Mouse (Mus musculus): Measurements from ENCODE around the gene Ccdc189. TPM values are rescaled to one million over a fixed set of nuclear protein-coding genes. Genes with fewer than 3 reads are reported as not detected.

Ccdc189 gene
- polyA plus RNA-seq, 1 experiment: 1.5 TPM

DNA sequence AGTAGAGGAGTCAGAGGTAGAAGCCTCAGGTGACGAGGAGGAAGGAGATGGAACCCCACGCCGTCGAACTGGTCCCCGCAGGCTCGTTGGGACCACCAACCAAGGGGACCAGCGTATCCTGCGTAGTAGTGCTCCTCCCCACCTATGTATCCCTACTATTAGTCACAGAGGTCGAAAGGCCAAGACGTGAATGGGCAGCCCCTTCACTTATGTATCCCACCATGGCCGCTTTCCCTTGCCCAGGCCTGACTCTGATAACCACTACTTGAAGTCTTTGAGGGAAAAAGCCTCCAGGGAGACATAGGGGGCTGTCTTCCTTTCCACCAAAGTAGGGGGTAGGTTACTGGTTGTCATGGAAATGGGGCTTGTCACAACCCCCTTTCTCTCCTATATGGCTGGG lies 27.8 kb downstream of the Ccdc189 start:
- H3K27me3 ChIP-seq (ENCODE audit: control insufficient read depth, insufficient read depth, low read length): no peaks in the 10 kb centered on the region
- peaks cover 55% of the 10 kb centered on the region for H3K36me3 ChIP-seq (ENCODE audit: control insufficient read depth, insufficient read depth, low read length)
- WGBS: 93% methylated on average over 11 of the region's 11 CpGs
- no peaks in the 10 kb centered on the region for H3K4me1 ChIP-seq (ENCODE audit: control insufficient read depth, insufficient read depth, insufficient read length, low read length)
- H3K27ac ChIP-seq (ENCODE audit: insufficient read depth, low read depth, low read length): no peak overlapping the region
- TF ChIP-seq POLR2A (IDR thresholded peaks at IDR 0.05; ENCODE audit: low read depth, low read length) (no peak), CTCF (IDR thresholded peaks at IDR 0.05; ENCODE audit: extremely low read depth, insufficient read length, insufficient replicate concordance, low read depth, low read length) (no peak)
- no peak overlapping the region for H3K4me3 ChIP-seq (ENCODE audit: low read depth, low read length)

DNA sequence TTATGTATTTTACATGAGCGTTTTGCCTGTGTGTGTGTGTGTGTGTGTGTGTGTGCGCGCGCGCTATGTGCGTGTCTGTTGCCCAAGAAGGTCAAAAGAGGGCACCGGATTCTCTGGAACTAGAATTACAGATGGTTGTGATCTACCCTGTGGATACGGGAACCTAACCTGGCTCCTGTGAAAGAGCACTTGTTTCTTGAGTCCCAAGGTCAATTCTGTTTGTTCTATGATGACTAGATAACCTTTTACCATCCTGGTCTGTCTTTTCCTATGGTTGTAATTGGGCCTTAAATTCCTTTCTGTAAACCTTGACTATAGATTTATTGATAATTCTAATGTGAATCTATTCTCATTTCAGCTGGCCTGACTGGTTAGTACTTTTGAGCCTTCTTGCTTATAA lies 36.8 kb downstream of the Ccdc189 start:
- TF ChIP-seq POLR2A (IDR thresholded peaks at IDR 0.05; ENCODE audit: low read depth, low read length) (no peak), CTCF (IDR thresholded peaks at IDR 0.05; ENCODE audit: extremely low read depth, insufficient read length, insufficient replicate concordance, low read depth, low read length) (no peak)
- no peaks in the 10 kb centered on the region for H3K4me1 ChIP-seq (ENCODE audit: control insufficient read depth, insufficient read depth, insufficient read length, low read length)
- H3K27me3 ChIP-seq (ENCODE audit: control insufficient read depth, insufficient read depth, low read length): no peaks in the 10 kb centered on the region
- H3K4me3 ChIP-seq (ENCODE audit: low read depth, low read length): no peak overlapping the region
- peaks cover 66% of the 10 kb centered on the region for H3K36me3 ChIP-seq (ENCODE audit: control insufficient read depth, insufficient read depth, low read length)
- 84% methylated on average over 8 of the region's 8 CpGs for WGBS
- H3K27ac ChIP-seq (ENCODE audit: insufficient read depth, low read depth, low read length): no peak overlapping the region

DNA sequence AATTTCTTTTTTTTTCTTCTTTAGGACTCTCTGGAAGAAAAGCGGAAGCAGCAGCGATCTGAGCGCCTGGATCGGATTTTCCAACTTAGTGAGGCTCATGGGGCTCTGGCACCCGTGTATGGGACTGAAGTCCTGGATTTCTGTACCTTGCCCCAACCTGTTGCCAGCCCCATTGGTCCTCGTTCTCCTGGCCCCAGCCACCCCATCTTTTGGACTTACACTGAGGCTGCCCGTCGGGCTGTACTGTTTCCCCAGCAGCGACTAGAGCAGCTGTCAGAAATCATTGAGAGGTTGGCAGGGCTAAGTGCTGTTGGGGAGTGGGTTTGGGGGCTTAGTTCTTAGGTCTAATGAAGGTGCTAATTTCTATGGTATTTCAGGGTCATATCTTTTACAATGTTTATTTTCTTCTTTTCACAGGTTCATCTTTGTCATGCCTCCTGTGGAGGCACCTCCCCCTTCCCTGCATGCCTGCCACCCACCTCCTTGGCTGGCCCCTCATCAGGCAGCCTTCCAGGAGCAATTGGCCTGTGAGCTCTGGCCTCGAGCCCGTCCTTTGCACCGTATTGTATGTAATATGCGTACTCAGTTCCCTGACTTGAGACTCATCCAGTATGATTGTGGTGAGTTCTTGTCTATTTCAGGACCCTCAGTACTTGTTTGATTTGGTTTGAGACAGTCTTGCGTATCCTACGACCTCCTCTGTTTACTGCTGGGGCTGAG lies 39.1 kb downstream of the Ccdc189 start:
- H3K27me3 ChIP-seq (ENCODE audit: control insufficient read depth, insufficient read depth, low read length): no peaks in the 10 kb centered on the region
- WGBS: 71% methylated on average over 15 of the region's 15 CpGs
- no peaks in the 10 kb centered on the region for H3K4me1 ChIP-seq (ENCODE audit: control insufficient read depth, insufficient read depth, insufficient read length, low read length)
- H3K4me3 ChIP-seq (ENCODE audit: low read depth, low read length): no peak overlapping the region
- H3K36me3 ChIP-seq (ENCODE audit: control insufficient read depth, insufficient read depth, low read length): peaks cover 60% of the 10 kb centered on the region
- TF ChIP-seq POLR2A (IDR thresholded peaks at IDR 0.05; ENCODE audit: low read depth, low read length) (no peak), CTCF (IDR thresholded peaks at IDR 0.05; ENCODE audit: extremely low read depth, insufficient read length, insufficient replicate concordance, low read depth, low read length) (no peak)
- H3K27ac ChIP-seq (ENCODE audit: insufficient read depth, low read depth, low read length): no peak overlapping the region

DNA sequence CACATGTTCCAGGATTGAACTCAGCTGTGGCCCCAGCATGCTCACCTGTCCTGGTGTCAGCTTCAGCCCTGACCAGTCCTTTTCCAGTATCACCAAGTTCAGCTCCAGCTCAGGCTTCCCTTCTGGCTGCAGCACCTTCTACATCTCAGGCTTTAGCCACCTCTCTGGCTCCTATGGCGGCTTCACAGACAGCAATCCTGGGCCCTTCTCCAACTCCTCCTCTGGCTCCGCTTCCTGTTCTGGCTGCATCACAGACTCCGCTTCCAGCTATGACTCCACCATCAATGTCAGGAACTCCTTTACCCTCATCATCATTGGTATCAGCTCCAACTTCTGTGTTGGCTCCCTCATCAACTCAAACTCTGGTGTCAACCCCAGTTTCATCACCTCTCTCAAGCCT lies 46.7 kb downstream of the Ccdc189 start:
- H3K27me3 ChIP-seq (ENCODE audit: control insufficient read depth, insufficient read depth, low read length): no peaks in the 10 kb centered on the region
- peaks cover 77% of the 10 kb centered on the region for H3K36me3 ChIP-seq (ENCODE audit: control insufficient read depth, insufficient read depth, low read length)
- H3K4me1 ChIP-seq (ENCODE audit: control insufficient read depth, insufficient read depth, insufficient read length, low read length): no peaks in the 10 kb centered on the region
- no peak overlapping the region for H3K4me3 ChIP-seq (ENCODE audit: low read depth, low read length)
- TF ChIP-seq CTCF (IDR thresholded peaks at IDR 0.05; ENCODE audit: extremely low read depth, insufficient read length, insufficient replicate concordance, low read depth, low read length) (no peak), POLR2A (IDR thresholded peaks at IDR 0.05; ENCODE audit: low read depth, low read length) (no peak)
- 96% methylated on average over 3 of the region's 3 CpGs for WGBS
- H3K27ac ChIP-seq (ENCODE audit: insufficient read depth, low read depth, low read length): no peak overlapping the region

Other genes starting within 250 kb of the Ccdc189 start
- 27.3 and 47.4 TPM in 2 replicates for gene Zfp768, start 243.0 kb downstream of the Ccdc189 start, polyA plus RNA-seq (2012; rRNA removed)
- 15.0 and 35.5 TPM in 2 replicates for gene Zfp747, start 212.5 kb downstream of the Ccdc189 start, polyA plus RNA-seq (2012; rRNA removed)
- gene 9130019O22Rik, start 201.4 kb downstream of the Ccdc189 start, polyA plus RNA-seq (2012; rRNA removed): 4.5 and 7.3 TPM in 2 replicates
- gene E430018J23Rik, start 195.0 kb downstream of the Ccdc189 start, polyA plus RNA-seq (2012; rRNA removed): 6.5 and 12.8 TPM in 2 replicates
- gene Zfp764, start 181.8 kb downstream of the Ccdc189 start, polyA plus RNA-seq (2012; rRNA removed): 3.5 and 5.8 TPM in 2 replicates
- 14.1 and 29.6 TPM in 2 replicates for gene Zfp688, start 166.5 kb downstream of the Ccdc189 start, polyA plus RNA-seq (2012; rRNA removed)
- gene Zfp689, start 139.4 kb downstream of the Ccdc189 start, polyA plus RNA-seq (2012; rRNA removed): 2.0 and 2.9 TPM in 2 replicates
- gene Prr14, start 129.0 kb downstream of the Ccdc189 start, polyA plus RNA-seq (2012; rRNA removed): 30.3 and 81.2 TPM in 2 replicates
- 26.4 and 41.8 TPM in 2 replicates for gene Fbrs, start 109.4 kb downstream of the Ccdc189 start, polyA plus RNA-seq (2012; rRNA removed)
- 22.6 and 52.6 TPM in 2 replicates for gene Srcap, start 76.6 kb downstream of the Ccdc189 start, polyA plus RNA-seq (2012; rRNA removed)
- gene Gm42715, start 69.0 kb downstream of the Ccdc189 start, polyA plus RNA-seq (2012; rRNA removed): 5.4 and 9.5 TPM in 2 replicates
- 3.0 and 4.8 TPM in 2 replicates for gene Tmem265, start 27.2 kb downstream of the Ccdc189 start, polyA plus RNA-seq (2012; rRNA removed)
- 23.3 and 43.2 TPM in 2 replicates for gene Phkg2, start 15.3 kb downstream of the Ccdc189 start, polyA plus RNA-seq (2012; rRNA removed)
- 10.6 and 20.6 TPM in 2 replicates for gene Rnf40, start 172 bp upstream of the Ccdc189 start, polyA plus RNA-seq (2012; rRNA removed)
- 4.4 and 5.5 TPM in 2 replicates for gene Zfp629, start 27.2 kb upstream of the Ccdc189 start, polyA plus RNA-seq (2012; rRNA removed)
- 11.1 and 24.6 TPM in 2 replicates for gene Bcl7c, start 120.3 kb upstream of the Ccdc189 start, polyA plus RNA-seq (2012; rRNA removed)
- gene Ctf1, start 124.1 kb upstream of the Ccdc189 start, polyA plus RNA-seq (2012; rRNA removed): 7.1 and 8.3 TPM in 2 replicates
- not detected in 2 replicates for gene Ctf2, start 143.6 kb upstream of the Ccdc189 start, polyA plus RNA-seq (2012; rRNA removed)
- gene Fbxl19, start 155.9 kb upstream of the Ccdc189 start, polyA plus RNA-seq (2012; rRNA removed): 23.2 and 53.0 TPM in 2 replicates
- 17.9 and 21.3 TPM in 2 replicates for gene Orai3, start 181.2 kb upstream of the Ccdc189 start, polyA plus RNA-seq (2012; rRNA removed)
- gene Setd1a, start 188.1 kb upstream of the Ccdc189 start, polyA plus RNA-seq (2012; rRNA removed): 5.2 and 9.2 TPM in 2 replicates
- gene Gm49388, start 197.0 kb upstream of the Ccdc189 start, polyA plus RNA-seq (2012; rRNA removed): 0.39 TPM in 1 of 2 replicates, not detected in the other
- gene Hsd3b7, start 212.0 kb upstream of the Ccdc189 start, polyA plus RNA-seq (2012; rRNA removed): 31.3 and 45.7 TPM in 2 replicates
- gene Stx4a, start 235.7 kb upstream of the Ccdc189 start, polyA plus RNA-seq (2012; rRNA removed): 27.3 and 68.2 TPM in 2 replicates
- gene Stx1b, start 236.0 kb upstream of the Ccdc189 start, polyA plus RNA-seq (2012; rRNA removed): 1.2 and 1.8 TPM in 2 replicates